Mouse (Mus musculus): ENCODE measurements around the gene Iqcf3. TPM values are rescaled to one million over a fixed set of nuclear protein-coding genes. Genes with fewer than 3 reads are reported as not detected.

The Iqcf3 gene
- polyA plus RNA-seq, 1 experiment from 2014 or later = not detected

- Histone ChIP-seq H3K4me2 (replicated peaks; ENCODE audit: low read depth) (peak overlapping the region; percentile 50; the same call in 1 of the 2 replicates), H3K9me3 (ENCODE audit: control insufficient read depth) (no peaks in the 10 kb centered on the region), H3K36me3 (ENCODE audit: control insufficient read depth, insufficient read depth) (no peaks in the 10 kb centered on the region; the same call in 1 of the 2 replicates), H3K27me3 (replicated peaks; ENCODE audit: control insufficient read depth, insufficient read depth, low read length) (no peaks in the 10 kb centered on the region), H3K4me3 (ENCODE audit: low read depth, low read length) (no peak overlapping the region), H3K9ac (ENCODE audit: low read depth, low read length) (no peak overlapping the region), H3K27ac (ENCODE audit: low read depth, low read length) (no peak overlapping the region), H3K4me1 (replicated peaks; ENCODE audit: control insufficient read depth, insufficient read depth, low read length) (peaks cover 8% of the 10 kb centered on the region)
- WGBS = 25% methylated on average over 5 of the region's 5 CpGs
- ATAC-seq = no peak; the same call in 1 of the 2 replicates
- no peak; the same call in 1 of the 2 replicates for TF ChIP-seq CTCF (IDR thresholded peaks at IDR 0.05; ENCODE audit: low read depth)
Measured at GRCm38 (mm10) chr9:106471892-106472291, 89.5 kb downstream of the Iqcf3 start.

DNA sequence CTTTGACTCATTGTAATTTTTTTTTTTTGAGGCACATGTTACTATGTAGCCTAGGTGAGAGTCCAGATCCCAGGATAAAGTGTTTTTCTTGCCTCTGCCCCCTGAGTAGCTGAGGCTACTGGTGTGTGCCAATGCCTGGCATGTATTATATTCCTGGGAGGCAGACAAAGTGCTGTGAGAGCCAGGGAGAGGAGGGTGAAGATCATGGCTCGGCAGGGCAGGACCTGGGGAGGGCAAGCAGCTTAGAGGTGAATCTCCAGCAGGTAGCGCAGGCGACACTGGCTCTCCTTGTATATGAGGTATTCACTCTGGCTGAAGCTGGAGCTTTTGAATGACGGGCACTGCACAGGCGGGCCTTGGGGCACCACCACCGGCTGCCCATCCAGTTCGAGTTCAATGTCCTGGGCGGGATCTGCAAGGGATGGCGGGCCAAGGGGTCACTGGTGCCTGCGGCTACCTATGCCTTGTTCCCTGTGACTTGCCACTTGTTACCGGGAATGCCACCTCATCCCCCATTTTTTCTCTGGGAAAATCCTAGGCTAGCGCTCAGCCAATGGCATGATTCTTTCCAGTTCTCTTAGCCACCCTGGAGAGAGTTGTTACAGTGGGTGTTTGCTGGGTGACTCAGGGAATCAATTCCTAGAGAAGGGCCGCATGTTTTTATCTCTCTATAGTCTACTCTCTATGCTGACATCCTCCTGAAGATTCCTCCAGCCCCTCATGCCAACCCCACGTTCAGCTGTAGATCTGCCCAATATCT, 90.3 kb downstream of the Iqcf3 start:
- H3K9ac ChIP-seq (ENCODE audit: low read depth, low read length) = no peak overlapping the region
- 74% methylated on average over 14 of the region's 14 CpGs for WGBS
- H3K4me2 ChIP-seq (replicated peaks; ENCODE audit: low read depth) = peak overlapping the region; percentile 50; the same call in 1 of the 2 replicates
- H3K4me3 ChIP-seq (ENCODE audit: low read depth, low read length) = no peak overlapping the region
- H3K27ac ChIP-seq (ENCODE audit: low read depth, low read length) = no peak overlapping the region
- H3K4me1 ChIP-seq (replicated peaks; ENCODE audit: control insufficient read depth, insufficient read depth, low read length) = peaks cover 5% of the 10 kb centered on the region
- ATAC-seq = no peak
- no peaks in the 10 kb centered on the region; the same call in 1 of the 2 replicates for H3K36me3 ChIP-seq (ENCODE audit: control insufficient read depth, insufficient read depth)
- no peak for TF ChIP-seq CTCF (IDR thresholded peaks at IDR 0.05; ENCODE audit: low read depth)
- H3K9me3 ChIP-seq (ENCODE audit: control insufficient read depth) = no peaks in the 10 kb centered on the region
- peaks cover under 1% of the 10 kb centered on the region; the same call in 1 of the 2 replicates for H3K27me3 ChIP-seq (replicated peaks; ENCODE audit: control insufficient read depth, insufficient read depth, low read length)

DNA sequence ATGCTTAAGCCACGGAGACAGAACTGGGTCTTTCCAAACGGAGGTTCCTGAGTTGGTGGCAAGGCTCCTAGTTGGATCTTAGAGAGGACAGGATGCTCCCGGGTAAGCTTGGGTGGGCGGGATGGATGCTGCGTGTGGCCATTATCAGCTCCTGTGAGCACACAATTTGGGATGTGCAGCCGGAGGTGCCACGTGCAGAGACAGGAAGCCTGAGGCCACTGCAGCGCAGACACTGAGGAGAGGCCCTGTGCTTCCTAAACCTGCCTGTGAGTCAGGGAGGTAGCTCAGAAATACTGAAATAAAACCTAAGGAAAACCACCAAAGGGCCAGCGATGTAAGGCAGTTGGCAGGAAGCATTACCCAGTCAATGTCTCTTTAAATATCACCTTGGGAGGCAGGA, 91.7 kb downstream of the Iqcf3 start:
- H3K4me1 ChIP-seq (replicated peaks; ENCODE audit: control insufficient read depth, insufficient read depth, low read length) = no peaks in the 10 kb centered on the region; the same call in 1 of the 2 replicates
- no peak overlapping the region for H3K9ac ChIP-seq (ENCODE audit: low read depth, low read length)
- 77% methylated on average over 9 of the region's 9 CpGs for WGBS
- H3K36me3 ChIP-seq (ENCODE audit: control insufficient read depth, insufficient read depth) = no peaks in the 10 kb centered on the region; the same call in 1 of the 2 replicates
- no peak for TF ChIP-seq CTCF (IDR thresholded peaks at IDR 0.05; ENCODE audit: low read depth)
- H3K4me3 ChIP-seq (ENCODE audit: low read depth, low read length) = no peak overlapping the region
- H3K27ac ChIP-seq (ENCODE audit: low read depth, low read length) = no peak overlapping the region
- no peak for ATAC-seq
- H3K4me2 ChIP-seq (replicated peaks; ENCODE audit: low read depth) = no peak overlapping the region
- H3K27me3 ChIP-seq (replicated peaks; ENCODE audit: control insufficient read depth, insufficient read depth, low read length) = peaks cover 14% of the 10 kb centered on the region; the same call in 1 of the 2 replicates
- H3K9me3 ChIP-seq (ENCODE audit: control insufficient read depth) = no peaks in the 10 kb centered on the region

DNA sequence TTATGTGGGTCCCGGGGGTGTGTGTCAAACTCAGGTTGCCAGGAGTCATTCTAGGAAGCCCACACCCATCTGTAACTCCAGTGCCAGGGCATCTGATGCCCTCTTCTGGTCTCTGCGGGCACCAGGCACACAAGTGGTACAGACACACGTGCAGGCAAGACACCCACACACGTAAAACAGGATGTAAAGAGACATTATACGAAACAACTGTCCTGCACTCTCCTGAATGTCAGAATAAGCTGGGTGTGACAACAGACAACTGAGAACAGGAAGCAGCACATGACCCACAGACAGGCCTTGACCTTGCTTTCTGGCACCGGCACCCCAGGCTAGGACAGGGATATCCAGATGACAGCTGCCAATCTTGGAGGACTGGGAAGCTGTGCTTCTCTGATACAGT, 92.1 kb downstream of the Iqcf3 start:
- Histone ChIP-seq H3K36me3 (ENCODE audit: control insufficient read depth, insufficient read depth) (no peaks in the 10 kb centered on the region; the same call in 1 of the 2 replicates), H3K9ac (ENCODE audit: low read depth, low read length) (no peak overlapping the region), H3K4me3 (ENCODE audit: low read depth, low read length) (no peak overlapping the region), H3K27ac (ENCODE audit: low read depth, low read length) (no peak overlapping the region), H3K4me2 (replicated peaks; ENCODE audit: low read depth) (no peak overlapping the region), H3K4me1 (replicated peaks; ENCODE audit: control insufficient read depth, insufficient read depth, low read length) (no peaks in the 10 kb centered on the region; the same call in 1 of the 2 replicates), H3K27me3 (replicated peaks; ENCODE audit: control insufficient read depth, insufficient read depth, low read length) (peaks cover 19% of the 10 kb centered on the region; the same call in 1 of the 2 replicates), H3K9me3 (ENCODE audit: control insufficient read depth) (no peaks in the 10 kb centered on the region)
- TF ChIP-seq CTCF (IDR thresholded peaks at IDR 0.05; ENCODE audit: low read depth) = 0 out of 2 replicates have a peak, but pooled peaks have one; percentile 16
- no peak for ATAC-seq
- WGBS = 62% methylated on average over 6 of the region's 6 CpGs

DNA sequence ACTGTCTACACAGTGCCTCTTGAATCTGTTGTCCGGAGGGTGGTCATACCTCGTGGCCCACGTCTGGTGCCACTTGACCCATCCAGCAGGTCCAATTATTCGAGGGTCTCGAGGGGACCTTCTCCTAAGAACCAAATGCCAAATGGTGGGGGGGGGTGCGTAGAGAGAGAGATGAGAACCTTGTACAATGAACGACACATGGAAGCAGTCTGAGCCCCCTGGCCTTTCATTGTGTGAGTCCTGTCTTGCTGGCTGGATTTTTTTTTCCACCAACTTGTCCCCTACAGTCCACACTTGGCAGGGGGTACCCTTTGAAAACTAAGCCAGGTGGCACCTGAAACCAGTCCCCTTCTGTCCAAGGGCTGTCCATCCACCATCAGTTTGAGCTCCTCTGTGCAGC, 93.7 kb downstream of the Iqcf3 start:
- no peak for TF ChIP-seq CTCF (IDR thresholded peaks at IDR 0.05; ENCODE audit: low read depth)
- Histone ChIP-seq H3K9ac (ENCODE audit: low read depth, low read length) (no peak overlapping the region), H3K4me3 (ENCODE audit: low read depth, low read length) (no peak overlapping the region), H3K4me2 (replicated peaks; ENCODE audit: low read depth) (no peak overlapping the region), H3K27ac (ENCODE audit: low read depth, low read length) (no peak overlapping the region), H3K27me3 (replicated peaks; ENCODE audit: control insufficient read depth, insufficient read depth, low read length) (peaks cover 19% of the 10 kb centered on the region; the same call in 1 of the 2 replicates), H3K36me3 (ENCODE audit: control insufficient read depth, insufficient read depth) (no peaks in the 10 kb centered on the region; the same call in 1 of the 2 replicates), H3K9me3 (ENCODE audit: control insufficient read depth) (no peaks in the 10 kb centered on the region), H3K4me1 (replicated peaks; ENCODE audit: control insufficient read depth, insufficient read depth, low read length) (no peaks in the 10 kb centered on the region)
- 93% methylated on average over 7 of the region's 7 CpGs for whole genome bisulfite sequencing
- ATAC-seq = no peak

DNA sequence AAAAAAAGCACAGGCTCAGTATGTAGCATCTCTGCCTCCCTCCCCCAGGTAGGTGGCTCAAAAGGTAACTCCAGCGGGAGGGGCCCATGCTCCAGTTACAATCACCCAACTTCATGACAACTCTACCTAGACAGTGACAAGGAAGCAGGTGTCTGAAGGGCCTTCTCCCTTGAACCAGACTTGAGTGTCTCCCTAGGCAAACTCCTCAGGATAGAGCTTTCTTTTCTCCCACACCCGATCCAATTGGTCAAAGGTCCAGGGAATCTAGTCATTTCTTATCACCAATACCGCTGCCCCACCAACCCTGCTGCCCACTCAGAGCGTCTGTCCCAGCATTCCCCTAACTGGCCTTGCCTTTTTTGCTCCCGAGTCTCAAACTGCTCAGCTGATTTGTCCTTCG, 94.7 kb downstream of the Iqcf3 start:
- H3K4me2 ChIP-seq (replicated peaks; ENCODE audit: low read depth) = no peak overlapping the region
- no peak for ATAC-seq
- no peaks in the 10 kb centered on the region for H3K4me1 ChIP-seq (replicated peaks; ENCODE audit: control insufficient read depth, insufficient read depth, low read length)
- H3K27me3 ChIP-seq (replicated peaks; ENCODE audit: control insufficient read depth, insufficient read depth, low read length) = peaks cover 19% of the 10 kb centered on the region; the same call in 1 of the 2 replicates
- H3K9me3 ChIP-seq (ENCODE audit: control insufficient read depth) = no peaks in the 10 kb centered on the region
- no peak for TF ChIP-seq CTCF (IDR thresholded peaks at IDR 0.05; ENCODE audit: low read depth)
- H3K27ac ChIP-seq (ENCODE audit: low read depth, low read length) = no peak overlapping the region
- H3K9ac ChIP-seq (ENCODE audit: low read depth, low read length) = no peak overlapping the region
- 78% methylated on average over 6 of the region's 6 CpGs for WGBS
- H3K36me3 ChIP-seq (ENCODE audit: control insufficient read depth, insufficient read depth) = no peaks in the 10 kb centered on the region; the same call in 1 of the 2 replicates
- no peak overlapping the region for H3K4me3 ChIP-seq (ENCODE audit: low read depth, low read length)
